Mouse (Mus musculus) neural tube, embryonic 11.5 days (tissue): ENCODE measurements around the gene Olfr985. TPM values are rescaled to one million over a fixed set of nuclear protein-coding genes. Genes with fewer than 3 reads are reported as not detected.

Experiments used
- ATAC-seq: fragments of 200-750 bp; cut with Nextera tagmentation; 2 replicates; pipeline ENCODE4 v1.8.0; 2017; ENCODE audit warnings: moderate number of reproducible peaks, mild to moderate bottlenecking, moderate TSS enrichment, moderate library complexity; ENCODE audit not compliant: insufficient read depth, low FRiP score, low TSS enrichment
- DNase-seq: peaks from one replicate; pipeline ENCODE4 v3.0.0-alpha.2; 2015; ENCODE audit warnings: low spot score
- H3K27ac ChIP-seq: fragments of 300-500 bp; sonication (generic); 2 replicates; pipeline ENCODE4 v1.5.1; 2014; ENCODE audit warnings: low read depth, mild to moderate bottlenecking, low read length
- H3K27me3 ChIP-seq: fragments of 300-500 bp; sonication (generic); 2 replicates; pipeline ENCODE4 v1.6.1; 2014; ENCODE audit warnings: mild to moderate bottlenecking, low read length, mixed read lengths; ENCODE audit not compliant: control insufficient read depth, insufficient read depth
- H3K36me3 ChIP-seq: fragments of 300-500 bp; sonication (generic); 2 replicates; pipeline ENCODE4 v1.6.1; 2014; ENCODE audit warnings: mild to moderate bottlenecking, low read length, moderate library complexity, mixed read lengths; ENCODE audit not compliant: control insufficient read depth, insufficient read depth
- H3K4me1 ChIP-seq: fragments of 300-500 bp; sonication (generic); 2 replicates; pipeline ENCODE4 v1.6.1; 2014; ENCODE audit warnings: low read length, mixed read lengths; ENCODE audit not compliant: control insufficient read depth, insufficient read depth
- H3K4me2 ChIP-seq: fragments of 300-500 bp; sonication (generic); 2 replicates; pipeline ENCODE4 v1.6.1; 2014; ENCODE audit warnings: low read depth, mild to moderate bottlenecking, moderate library complexity
- H3K4me3 ChIP-seq: fragments of 300-500 bp; sonication (generic); 2 replicates; pipeline ENCODE4 v1.5.1; 2014; ENCODE audit warnings: low read depth, low read length
- H3K9ac ChIP-seq: fragments of 300-500 bp; sonication (generic); 2 replicates; pipeline ENCODE4 v1.6.1; 2014; ENCODE audit warnings: mild to moderate bottlenecking, low read length
- H3K9me3 ChIP-seq: fragments of 300-500 bp; sonication (generic); 2 replicates; pipeline ENCODE4 v1.6.1; 2016; ENCODE audit warnings: low read length; ENCODE audit not compliant: control insufficient read depth
- WGBS: fragments of 180-500 bp; shearing (Covaris S2); extraction: QIAGEN DNeasy Blood & Tissue Kit; methylation state at CpG from one replicate; pipeline ENCODE4 v1.1.7; 2014; 5-methylcytosine and 5-hydroxymethylcytosine counted together
- polyA plus RNA-seq: library from polyadenylated mRNA; unstranded; fragments of >200 nt; fragmentation: Nextera tagmentation; extraction: Ambion mirVana; gene quantifications from 2 replicates; pipeline ENCODE4 v1.2.1, GENCODE M21; 2014

The Olfr985 gene
- polyA plus RNA-seq = not detected in 2 replicates

DNA sequence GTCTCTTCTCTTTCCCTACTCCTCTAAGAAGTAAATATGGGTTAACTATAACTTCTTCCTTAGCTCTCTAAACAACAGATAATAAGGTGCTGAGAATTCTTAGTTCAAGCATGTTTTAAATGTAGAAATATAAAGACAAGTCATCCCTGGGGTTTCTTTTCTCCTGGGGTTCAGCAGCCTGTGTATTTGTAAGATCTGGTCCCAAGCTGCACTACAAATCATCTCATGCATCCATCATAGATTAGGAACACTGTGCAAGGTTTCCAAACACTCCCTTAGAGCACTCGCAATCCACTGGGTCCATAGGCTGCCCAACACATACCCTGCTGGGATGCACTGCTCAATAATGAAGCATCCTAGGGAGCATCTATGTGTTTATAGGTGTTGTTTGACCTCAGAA, at the start of gene Olfr985:
Gene Olfr985, minus strand, starts transcription at position 101 of the 400 bp plus-strand sequence.
- H3K9ac ChIP-seq = no peak within 1 kb of the TSS
- WGBS = 85% methylated on average over 1 of the region's 1 CpGs
- ATAC-seq (no peak), DNase-seq (no peak)
- no peaks in the 10 kb centered on the region for H3K4me1 ChIP-seq
- no peaks in the 10 kb centered on the region for H3K27me3 ChIP-seq
- H3K27ac ChIP-seq = no peak within 1 kb of the TSS
- H3K4me2 ChIP-seq = no peak within 1 kb of the TSS
- no peaks in the 10 kb centered on the region for H3K36me3 ChIP-seq
- H3K4me3 ChIP-seq = no peak within 1 kb of the TSS
- no peaks in the 10 kb centered on the region for H3K9me3 ChIP-seq

GRCm38 (mm10) chr9:40177017-40177416, 47.0 kb upstream of the Olfr985 start:
- DNase-seq = no peak
- Histone ChIP-seq H3K4me2 (no peak overlapping the region), H3K36me3 (no peaks in the 10 kb centered on the region), H3K4me1 (no peaks in the 10 kb centered on the region), H3K4me3 (no peak overlapping the region), H3K9me3 (no peaks in the 10 kb centered on the region), H3K27me3 (no peaks in the 10 kb centered on the region), H3K9ac (no peak overlapping the region), H3K27ac (no peak overlapping the region)
- no peak for ATAC-seq
- WGBS = 89% methylated on average over 6 of the region's 6 CpGs

DNA sequence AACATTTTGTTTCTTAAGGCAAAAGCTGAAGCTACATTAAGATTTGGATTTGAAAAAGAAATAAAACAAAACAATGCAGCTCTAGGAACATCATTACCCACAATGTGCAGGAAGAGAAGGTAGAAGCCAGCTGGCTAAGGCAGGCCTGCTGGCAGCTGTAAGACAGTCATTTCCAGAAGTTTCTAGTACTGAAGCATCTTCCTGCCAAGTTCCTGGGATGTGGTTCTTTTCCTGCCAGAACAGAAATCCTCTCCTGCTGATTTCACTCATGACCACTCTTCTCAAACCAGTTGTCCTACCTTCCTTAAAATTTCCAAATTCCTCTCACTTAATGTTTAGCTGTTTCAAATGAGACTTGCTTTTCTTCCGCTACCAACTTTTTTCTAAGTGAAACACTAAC, 36.5 kb upstream of the Olfr985 start:
- Histone ChIP-seq H3K27ac (no peak overlapping the region), H3K4me2 (no peak overlapping the region), H3K4me3 (no peak overlapping the region), H3K36me3 (no peaks in the 10 kb centered on the region), H3K9me3 (no peaks in the 10 kb centered on the region), H3K9ac (no peak overlapping the region), H3K27me3 (no peaks in the 10 kb centered on the region), H3K4me1 (no peaks in the 10 kb centered on the region)
- DNase-seq (no peak), ATAC-seq (no peak)
- 90% methylated on average over 1 of the region's 1 CpGs for WGBS

DNA sequence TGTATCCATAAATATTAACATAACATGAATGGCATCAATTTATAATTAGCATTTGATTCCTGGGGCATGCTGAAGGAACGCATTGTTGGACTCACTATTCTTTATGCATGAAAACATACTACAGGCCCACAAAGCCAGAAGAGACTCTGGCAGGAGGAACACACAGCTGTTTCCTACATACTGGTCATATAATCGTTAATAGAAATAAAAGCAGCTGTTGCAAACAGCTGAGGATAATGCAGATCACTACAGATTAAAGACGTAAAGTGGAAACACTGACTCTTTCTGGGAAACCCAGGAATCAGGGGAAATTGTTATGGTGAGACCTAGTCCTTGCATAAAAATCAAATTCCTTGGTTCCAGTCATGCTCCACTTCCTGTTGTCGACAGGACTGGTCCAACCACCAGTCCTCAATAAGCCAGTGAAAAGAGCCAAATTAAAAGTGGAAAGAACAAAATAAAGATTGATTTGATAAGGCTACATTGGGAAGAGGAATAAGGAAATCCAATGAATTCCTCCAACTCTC, 25.2 kb upstream of the Olfr985 start:
- Histone ChIP-seq H3K27me3 (no peaks in the 10 kb centered on the region), H3K36me3 (no peaks in the 10 kb centered on the region), H3K4me1 (no peaks in the 10 kb centered on the region), H3K9me3 (no peaks in the 10 kb centered on the region), H3K9ac (no peak overlapping the region), H3K4me3 (no peak overlapping the region), H3K27ac (no peak overlapping the region), H3K4me2 (no peak overlapping the region)
- DNase-seq (no peak), ATAC-seq (no peak)
- WGBS = 74% methylated on average over 4 of the region's 4 CpGs

GRCm38 (mm10) chr9:40141544-40141943, 11.6 kb upstream of the Olfr985 start:
- DNase-seq (no peak), ATAC-seq (no peak)
- no peaks in the 10 kb centered on the region for H3K4me1 ChIP-seq
- no peak overlapping the region for H3K27ac ChIP-seq
- H3K4me3 ChIP-seq = no peak overlapping the region
- H3K4me2 ChIP-seq = no peak overlapping the region
- no peaks in the 10 kb centered on the region for H3K27me3 ChIP-seq
- no peaks in the 10 kb centered on the region for H3K9me3 ChIP-seq
- H3K36me3 ChIP-seq = no peaks in the 10 kb centered on the region
- no peak overlapping the region for H3K9ac ChIP-seq
- 60% methylated on average over 1 of the region's 1 CpGs for WGBS

DNA sequence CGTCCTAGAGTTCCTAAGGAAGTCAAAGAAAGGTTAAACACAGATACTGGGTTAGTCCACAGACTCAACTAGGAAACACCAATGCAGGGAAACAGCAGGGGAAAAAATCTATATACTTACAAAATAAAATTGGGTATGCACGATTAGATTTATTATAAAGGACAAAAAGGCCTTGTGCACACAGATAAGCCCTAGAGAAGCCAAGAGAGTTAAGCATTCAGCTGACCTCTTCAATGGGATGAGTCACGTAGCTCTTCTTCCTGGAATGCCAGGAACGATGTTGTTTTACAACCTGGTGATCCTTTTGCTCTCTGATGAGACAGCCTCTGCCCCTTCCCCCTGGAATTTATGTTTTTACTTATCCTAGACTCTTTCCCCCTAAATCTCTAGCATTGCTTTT, 9.5 kb upstream of the Olfr985 start:
- no peak for ATAC-seq
- Histone ChIP-seq H3K36me3 (no peaks in the 10 kb centered on the region), H3K4me1 (no peaks in the 10 kb centered on the region), H3K4me2 (no peak overlapping the region), H3K9me3 (no peaks in the 10 kb centered on the region), H3K4me3 (no peak overlapping the region), H3K27ac (no peak overlapping the region), H3K9ac (no peak overlapping the region), H3K27me3 (no peaks in the 10 kb centered on the region)
- 71% methylated on average over 4 of the region's 4 CpGs for WGBS
- no peak for DNase-seq

DNA sequence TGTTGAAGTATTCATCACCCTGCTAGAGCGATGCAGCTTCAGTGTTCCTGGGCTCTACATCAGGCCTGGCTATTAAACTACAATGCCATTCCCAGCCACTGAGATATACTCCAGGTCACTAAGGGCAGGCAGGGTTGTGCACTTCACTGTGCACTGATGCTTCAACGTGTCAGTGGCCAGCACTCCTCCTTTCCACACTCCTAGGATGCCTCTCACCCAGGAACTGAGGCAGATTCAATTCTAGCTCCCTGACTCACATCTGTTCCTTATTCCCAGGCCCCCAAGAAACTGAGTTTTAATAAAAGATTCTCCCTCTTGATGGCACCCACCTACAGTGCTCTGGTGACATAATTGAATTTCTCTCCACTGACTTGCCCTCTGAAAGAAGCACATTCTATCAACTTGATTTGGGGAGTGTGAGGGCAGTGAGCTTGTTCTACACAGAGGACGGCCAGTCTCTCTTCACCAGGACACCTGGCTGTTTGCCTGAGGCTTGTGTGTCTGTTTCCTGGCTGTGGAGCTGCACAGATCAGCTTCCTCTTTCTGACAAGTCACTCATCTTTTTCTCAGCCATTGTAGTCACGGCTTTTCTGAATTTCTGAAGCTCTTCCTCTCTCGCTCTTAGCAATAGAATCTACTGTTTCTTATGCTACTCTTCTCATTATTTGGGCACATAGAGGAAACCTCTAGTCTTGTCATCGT, 7.2 kb upstream of the Olfr985 start:
- Histone ChIP-seq H3K36me3 (no peaks in the 10 kb centered on the region), H3K4me3 (no peak overlapping the region), H3K9me3 (no peaks in the 10 kb centered on the region), H3K4me1 (no peaks in the 10 kb centered on the region), H3K27me3 (no peaks in the 10 kb centered on the region), H3K9ac (no peak overlapping the region), H3K27ac (no peak overlapping the region), H3K4me2 (no peak overlapping the region)
- DNase-seq (no peak), ATAC-seq (no peak)
- WGBS = 84% methylated on average over 6 of the region's 6 CpGs

DNA sequence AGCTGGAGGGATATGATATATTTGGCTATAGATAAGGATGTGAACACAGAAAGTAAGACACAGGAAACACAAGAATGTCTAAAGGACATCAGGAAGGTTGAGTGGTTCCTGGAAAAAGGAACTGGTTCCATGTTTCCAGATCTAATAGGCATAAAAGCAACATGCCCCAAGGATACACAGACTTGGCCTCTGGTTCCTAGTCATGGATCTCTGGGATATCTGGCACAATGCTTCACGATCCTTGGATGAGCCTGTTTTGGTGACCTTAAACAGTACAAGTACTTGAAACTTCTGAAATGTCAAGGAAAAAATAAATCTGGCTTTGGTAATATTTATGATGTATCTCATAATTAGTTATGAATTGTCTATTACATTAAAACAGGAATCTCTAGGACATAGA, 572 bp upstream of the Olfr985 start:
- DNase-seq (no peak), ATAC-seq (no peak)
- Histone ChIP-seq H3K4me1 (no peaks in the 10 kb centered on the region), H3K4me3 (no peak overlapping the region), H3K36me3 (no peaks in the 10 kb centered on the region), H3K27me3 (no peaks in the 10 kb centered on the region), H3K4me2 (no peak overlapping the region), H3K9ac (no peak overlapping the region), H3K27ac (no peak overlapping the region), H3K9me3 (no peaks in the 10 kb centered on the region)
- WGBS = 88% methylated on average over 1 of the region's 1 CpGs

- WGBS = 85% methylated on average over 5 of the region's 5 CpGs
- H3K27me3 ChIP-seq = no peaks in the 10 kb centered on the region
- no peaks in the 10 kb centered on the region for H3K4me1 ChIP-seq
- H3K4me3 ChIP-seq = no peak overlapping the region
- ATAC-seq (no peak), DNase-seq (no peak)
- H3K9me3 ChIP-seq = no peaks in the 10 kb centered on the region
- H3K36me3 ChIP-seq = no peaks in the 10 kb centered on the region
- H3K9ac ChIP-seq = no peak overlapping the region
- no peak overlapping the region for H3K27ac ChIP-seq
- H3K4me2 ChIP-seq = no peak overlapping the region
Measured at GRCm38 (mm10) chr9:40117287-40117659, 12.7 kb downstream of the Olfr985 start.
